Mouse (Mus musculus) left cerebral cortex, adult 8-10 months (tissue): ENCODE data around the gene Kcnj8. TPM values are rescaled to one million over a fixed set of nuclear protein-coding genes. Genes with fewer than 3 reads are reported as not detected.

ENCODE experiments used
- DNase-seq, 2 experiments: peaks; one replicate each; pipeline ENCODE4 v3.0.0; 2022; ENCODE audit warnings: low spot score in 2 of 2
- total RNA-seq, 4 experiments: library from RNA; stranded (reverse); gene quantifications; 2 replicates each; pipeline ENCODE4 v1.2.4; 2022

Gene Kcnj8
- total RNA-seq, result 1 to 10 TPM; 2.1 to 2.7 (median 2.4) TPM

DNA sequence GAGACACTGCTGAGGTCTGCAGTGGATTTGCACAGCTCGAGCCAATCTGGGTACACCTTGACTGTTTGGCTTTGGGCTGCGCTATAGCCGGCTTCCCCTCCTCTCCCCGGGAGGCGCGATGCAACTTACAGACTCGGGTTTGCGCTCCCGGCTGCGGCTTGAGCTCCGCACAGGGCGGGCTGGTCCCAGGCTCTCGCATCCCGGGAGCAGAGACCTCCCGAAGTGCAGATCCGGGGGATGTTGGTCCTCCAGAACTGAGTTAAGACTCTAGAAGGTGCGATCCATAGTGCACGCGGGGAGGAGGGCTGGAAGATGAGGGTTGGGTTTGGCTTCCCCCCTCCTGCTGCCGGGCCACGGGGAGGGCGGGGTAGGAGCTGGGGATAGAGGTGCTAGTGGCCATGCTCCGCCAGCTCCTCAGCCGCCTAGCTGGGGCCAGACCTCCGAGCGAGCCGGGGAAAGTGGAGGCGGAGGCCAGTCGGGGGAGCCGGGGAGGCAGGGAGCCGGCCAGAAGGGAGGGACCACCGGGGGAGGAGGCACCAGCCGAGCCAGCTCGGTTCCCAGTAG, at the start of gene Kcnj8:
Gene Kcnj8 (minus strand): TSS at position 560 of the 564 bp plus-strand sequence.
- DNase-seq, result peak in 1 of 2 experiments; percentile 9

GRCm38 (mm10) chr6:142616659-142617058, 45.2 kb upstream of the Kcnj8 start:
- DNase-seq, result no peak

- DNase-seq, result no peak
These were observed 42.9 kb upstream of the Kcnj8 start for GRCm38 (mm10) chr6:142614324-142614723.

GRCm38 (mm10) chr6:142612366-142612765, 41.0 kb upstream of the Kcnj8 start:
- no peak for DNase-seq

DNA sequence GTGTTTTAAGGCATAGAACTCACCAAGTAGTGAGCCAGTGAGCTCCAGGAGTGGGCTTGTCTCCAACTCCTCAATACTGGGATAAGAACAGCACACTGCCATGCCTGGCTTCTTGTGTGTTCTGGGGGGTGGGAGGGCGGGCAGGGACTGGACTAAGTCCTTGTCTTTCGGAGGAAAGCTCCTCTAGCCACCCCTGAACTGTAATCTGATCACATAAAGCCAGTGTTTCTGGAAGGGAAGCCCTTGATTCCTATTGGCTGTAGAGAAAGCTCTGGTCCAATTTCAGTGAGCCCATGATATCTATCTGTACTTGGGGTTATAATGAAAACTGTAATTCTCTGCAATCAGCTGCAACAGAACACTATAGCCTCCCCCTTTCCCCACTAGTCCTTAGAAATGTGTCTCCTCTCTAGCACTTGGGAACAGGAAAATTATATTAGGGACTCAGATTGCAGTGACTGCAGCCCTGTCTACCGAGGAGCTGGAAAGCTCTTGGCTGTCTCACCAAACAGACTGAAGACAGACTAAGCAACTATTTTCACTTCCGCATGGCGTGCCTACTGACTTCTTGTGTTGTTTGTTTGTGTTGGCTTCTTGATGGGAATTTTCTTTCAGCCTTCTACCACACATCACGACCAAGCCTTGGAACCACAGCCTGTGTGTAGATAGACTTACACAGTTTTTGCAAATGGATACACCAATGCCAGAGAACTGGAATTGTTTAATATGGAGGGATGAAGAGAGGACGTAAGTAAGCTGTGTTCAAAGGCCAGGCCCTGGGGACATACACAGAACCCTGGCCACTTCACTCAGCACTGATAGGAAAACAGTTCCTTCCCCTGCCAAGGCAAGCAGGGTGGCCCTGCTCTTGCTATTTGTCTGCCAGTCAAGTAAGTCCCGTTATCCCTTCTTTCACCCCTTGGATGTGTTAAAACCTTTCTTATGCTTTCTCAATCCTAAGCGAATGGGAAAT, 38.3 kb upstream of the Kcnj8 start:
- DNase-seq, result no peak

DNA sequence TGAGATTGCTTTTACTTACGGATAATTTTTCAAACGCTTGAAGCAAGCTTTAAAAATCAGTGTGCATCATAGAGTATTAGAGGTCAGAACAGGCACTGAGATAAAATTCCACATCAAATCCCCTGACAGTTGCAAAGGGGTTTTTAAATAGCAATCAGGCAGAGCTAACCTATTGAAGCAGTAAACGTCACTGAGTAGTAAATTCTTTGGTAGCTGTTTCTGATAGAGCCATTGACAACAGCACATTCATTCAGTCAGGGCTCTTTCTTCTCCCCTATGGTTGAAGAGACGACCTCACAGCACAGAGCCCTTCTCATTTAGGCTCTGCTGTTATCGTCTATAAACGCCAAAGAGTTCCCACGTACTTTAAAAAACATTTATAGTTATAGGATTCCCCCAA, 35.7 kb upstream of the Kcnj8 start:
- no peak for DNase-seq

DNA sequence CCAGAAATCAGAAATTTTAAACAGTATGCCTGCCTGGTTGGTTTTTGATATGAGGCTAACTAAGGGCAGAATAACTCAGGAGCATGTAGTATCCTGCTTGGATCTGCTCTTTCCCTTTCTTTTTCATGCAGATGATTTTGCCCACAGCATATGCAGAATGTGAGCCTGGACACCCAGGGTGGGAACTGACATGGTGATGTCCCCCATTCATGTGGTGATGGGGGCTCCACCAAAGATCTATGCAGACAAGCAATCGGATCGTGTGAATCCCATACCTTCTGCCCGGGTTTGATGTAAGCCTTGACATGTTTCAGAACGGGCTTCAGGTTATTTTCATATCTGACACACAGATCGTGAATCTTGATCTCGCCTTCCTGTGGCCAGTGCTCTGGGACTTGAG, 31.4 kb upstream of the Kcnj8 start:
- no peak for DNase-seq

DNA sequence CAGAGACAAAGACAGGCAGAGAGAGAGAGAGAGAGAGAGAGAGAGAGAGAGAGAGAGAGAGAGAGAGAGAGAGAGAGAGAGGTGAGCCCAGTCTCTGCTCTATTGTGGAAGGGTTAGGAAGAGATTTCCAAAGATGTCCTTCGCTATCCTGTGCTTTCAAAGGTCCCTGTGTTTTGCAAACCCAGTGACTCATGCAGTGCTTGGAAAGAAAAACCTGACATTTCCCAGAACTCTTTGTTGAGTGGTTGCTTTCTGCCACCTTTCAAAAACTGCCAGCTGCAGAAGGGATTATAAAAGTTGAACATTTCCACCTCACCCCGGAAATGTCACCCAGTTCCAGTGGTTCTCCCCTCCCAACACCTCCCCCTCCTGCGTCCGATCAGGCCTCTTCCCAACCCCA, 7.4 kb upstream of the Kcnj8 start:
- DNase-seq, result no peak

DNA sequence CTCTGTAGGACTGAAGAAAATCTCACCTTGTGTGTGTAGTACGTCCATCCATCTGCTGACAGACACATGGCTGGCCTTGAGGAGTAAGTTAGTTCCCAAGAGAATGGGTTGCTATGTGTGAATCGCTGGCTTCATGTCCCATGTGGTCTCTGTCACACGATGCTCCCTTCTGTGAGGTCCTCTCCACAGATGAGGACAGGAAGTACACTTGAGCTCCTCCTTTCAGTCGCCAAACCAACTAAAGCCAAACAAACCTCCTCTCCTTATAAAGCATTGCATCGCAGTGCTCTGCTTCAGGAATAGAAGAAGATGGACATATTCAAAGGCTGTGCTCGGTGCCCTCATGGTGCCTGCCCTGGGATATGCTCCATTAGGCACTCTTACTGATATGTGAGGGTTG, 6.4 kb upstream of the Kcnj8 start:
- no peak for DNase-seq

DNA sequence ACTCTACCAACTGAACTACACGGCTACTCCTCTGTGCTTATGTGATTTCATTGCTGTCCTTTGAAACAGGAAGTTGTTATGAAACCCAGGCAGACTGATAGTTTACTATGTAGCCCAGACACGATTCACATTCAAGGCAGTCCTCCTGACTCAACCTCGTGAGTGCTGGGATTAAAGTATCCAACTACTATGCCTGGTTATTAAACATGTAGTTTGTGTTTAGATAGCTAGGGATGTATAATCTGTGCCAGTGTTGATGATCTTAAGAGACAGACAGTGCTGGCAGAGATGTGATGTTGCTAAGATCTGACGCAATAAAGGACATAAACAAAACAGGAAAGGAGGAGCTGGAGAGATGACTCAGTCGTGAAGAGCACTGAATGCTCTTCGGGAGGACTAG, 1.5 kb upstream of the Kcnj8 start:
- DNase-seq, result no peak

GRCm38 (mm10) chr6:142571629-142572360, 381 bp upstream of the Kcnj8 start:
- DNase-seq, result no peak

GRCm38 (mm10) chr6:142570046-142570770, 1.2 kb downstream of the Kcnj8 start:
- peak in 1 of 2 experiments; percentile 6 for DNase-seq

DNA sequence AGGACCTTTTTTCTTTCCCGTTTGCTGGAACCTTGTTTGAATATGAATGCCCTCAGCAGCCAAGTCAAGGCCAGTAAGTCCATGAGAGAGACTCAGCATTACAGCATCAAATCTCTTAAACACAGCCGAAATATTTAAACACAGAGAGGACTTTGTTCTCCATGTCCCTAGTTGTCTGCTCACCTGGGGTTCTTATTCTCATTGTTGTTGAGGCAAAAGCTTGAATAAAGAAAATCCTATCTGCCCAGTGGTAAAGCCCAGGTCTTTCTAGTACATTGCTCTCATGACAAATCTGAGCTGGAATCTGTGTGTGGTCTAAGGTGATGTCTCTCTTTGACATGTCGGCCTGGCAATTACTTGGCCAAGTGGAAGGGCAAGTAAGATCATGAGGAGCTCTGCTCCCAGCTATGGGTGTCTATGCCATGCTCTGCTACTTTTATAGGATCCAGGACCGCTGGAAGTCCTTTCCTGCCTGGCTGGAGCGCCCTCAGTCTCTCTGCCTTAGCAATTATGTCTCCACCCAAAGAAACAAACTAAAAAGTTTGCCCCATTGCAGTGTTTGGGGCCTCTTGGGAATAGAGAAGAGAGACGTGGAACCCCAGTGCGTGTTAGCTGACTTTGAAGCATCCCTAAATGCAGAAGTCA, 2.6 kb downstream of the Kcnj8 start:
- no peak for DNase-seq

- no peak for DNase-seq
These were observed 4.0 kb downstream of the Kcnj8 start for GRCm38 (mm10) chr6:142567452-142567851.

DNA sequence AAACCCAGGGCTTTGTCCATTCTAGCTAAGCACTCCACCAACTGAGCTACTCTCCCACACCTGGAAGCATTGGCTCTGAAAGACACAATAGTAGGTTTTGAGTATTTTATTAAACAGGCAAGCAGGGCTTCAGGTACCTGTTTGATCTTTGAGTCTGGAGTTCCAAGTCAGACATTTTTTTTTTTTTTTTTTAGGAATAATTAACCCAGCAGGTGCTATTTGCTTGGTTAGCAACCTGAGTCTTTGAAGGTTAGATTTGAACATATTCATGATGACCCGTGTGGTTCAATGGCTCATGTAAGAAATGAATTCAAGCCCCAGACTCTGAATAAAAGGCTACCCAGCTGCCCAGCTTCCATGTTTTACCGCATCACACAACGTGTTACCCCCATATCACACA, 6.7 kb downstream of the Kcnj8 start:
- no peak for DNase-seq

DNA sequence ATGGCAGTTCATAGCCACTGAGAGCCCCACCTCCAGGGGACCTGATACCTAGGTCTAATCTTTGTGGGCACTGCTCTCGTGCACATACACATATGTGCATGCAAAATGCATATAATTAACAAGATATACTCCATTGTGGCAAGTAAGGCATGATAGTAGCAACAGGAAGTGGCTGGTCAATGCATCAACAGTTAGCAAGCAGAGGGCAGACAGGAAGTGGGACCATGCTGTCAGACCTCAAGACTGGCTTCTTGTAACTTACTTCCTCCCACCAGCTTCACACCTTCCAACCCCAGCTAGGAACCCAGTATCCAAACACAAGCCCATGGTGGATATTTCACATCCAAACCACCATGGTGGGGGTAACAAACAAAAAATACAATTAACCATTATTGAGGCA, 10.3 kb downstream of the Kcnj8 start:
- no peak for DNase-seq

DNA sequence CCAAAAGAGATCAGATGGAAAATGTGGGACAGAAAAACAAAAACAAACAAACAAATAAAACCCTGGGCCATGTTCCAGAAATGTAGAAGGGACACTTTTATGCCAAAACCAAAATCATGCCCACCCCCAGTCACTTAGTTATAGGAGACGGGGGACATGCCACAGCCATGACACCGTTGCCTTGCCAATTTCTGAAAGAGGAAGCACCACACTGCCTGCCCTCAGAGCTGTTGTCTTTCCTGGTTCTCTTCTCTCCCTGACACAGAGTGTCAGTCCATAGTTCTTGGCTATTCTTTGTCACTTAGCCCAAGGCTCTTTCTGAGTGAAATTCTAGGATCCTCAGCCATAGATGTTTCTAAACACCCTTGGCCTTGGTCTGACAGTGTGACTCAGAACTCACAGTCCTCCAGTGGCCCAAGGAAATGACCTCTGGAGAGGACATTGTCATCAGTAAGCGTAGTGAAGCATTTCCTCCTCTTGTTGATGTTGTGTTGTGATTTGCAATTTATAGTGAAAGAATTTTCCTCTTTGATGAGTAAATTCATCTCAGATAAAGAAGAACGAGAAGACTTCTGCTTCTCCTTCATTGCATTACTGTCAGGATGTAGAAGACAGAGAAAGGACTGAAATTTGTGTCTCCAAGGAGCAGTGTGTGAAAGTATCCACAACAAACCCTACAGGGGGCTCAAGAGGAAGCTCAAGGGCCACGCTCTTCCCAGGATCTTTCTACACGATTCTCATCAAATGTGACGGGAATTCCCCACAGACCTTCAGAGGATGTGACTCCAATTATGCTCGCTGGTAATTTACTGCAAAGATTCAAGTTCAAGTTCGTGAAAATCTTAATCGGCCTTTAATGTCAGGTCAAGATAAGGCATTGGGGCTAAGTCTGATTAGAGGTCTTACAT, 12.4 kb downstream of the Kcnj8 start:
- no peak for DNase-seq

- no peak for DNase-seq
These were observed 13.3 kb downstream of the Kcnj8 start for GRCm38 (mm10) chr6:142558076-142558475.

DNA sequence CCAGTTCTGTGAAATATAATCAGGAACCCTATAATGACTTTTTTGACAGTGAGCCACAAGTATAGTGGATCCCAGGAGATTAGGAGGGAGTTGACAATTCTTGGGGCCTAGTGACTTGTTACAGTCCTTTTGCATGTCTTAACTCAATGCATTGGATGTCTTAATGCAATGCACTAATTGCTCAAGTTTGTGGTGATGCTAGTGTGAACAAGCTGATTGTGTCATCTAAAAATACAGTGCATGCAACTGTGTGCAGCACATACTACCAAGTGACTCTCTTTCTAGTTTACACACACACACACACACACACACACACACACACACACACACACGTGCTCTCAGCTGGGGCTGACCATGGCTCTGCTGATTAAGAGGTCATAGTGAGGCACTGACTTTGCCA, 15.4 kb downstream of the Kcnj8 start:
- no peak for DNase-seq

- no peak for DNase-seq
These were observed 19.9 kb downstream of the Kcnj8 start for GRCm38 (mm10) chr6:142551482-142551881.
